Mouse (Mus musculus): ENCODE data around the gene Tmem79. TPM values are rescaled to one million over a fixed set of nuclear protein-coding genes. Genes with fewer than 3 reads are reported as not detected.
A peak's percentile ranks its signal among the peaks of the same experiment; 100 is the strongest.
"Not testable (repeated sequence)": the region's sequence is repeated elsewhere in the genome, so short reads cannot be mapped to it uniquely, and the experiment has no call there.

The Tmem79 gene
- total RNA-seq, 2 experiments from 2014 or later = 1.8 to 2.2 TPM

- intact Hi-C loops (cut with DNase I) = no loop called here
- DNase-seq (ENCODE audit: low spot score) = no peak
These were observed 23.6 kb upstream of the Tmem79 start for GRCm38 (mm10) chr3:88359584-88359983.

GRCm38 (mm10) chr3:88354396-88355165 is 18.6 kb upstream of the Tmem79 start:
- DNase-seq (ENCODE audit: low spot score) = no peak

GRCm38 (mm10) chr3:88352907-88353306 is 17.0 kb upstream of the Tmem79 start:
- DNase-seq (ENCODE audit: low spot score) = no peak
- intact Hi-C loops (cut with DNase I) = no loop called here

More at GRCm38 (mm10) chr3:88354396-88355165, 18.6 kb upstream of the Tmem79 start:
- intact Hi-C loops (cut with DNase I) = no loop called here

- intact Hi-C loops (cut with DNase I) = no loop called here
- no peak for DNase-seq (ENCODE audit: low spot score)
These were observed 14.8 kb upstream of the Tmem79 start for GRCm38 (mm10) chr3:88350732-88351131.

DNA sequence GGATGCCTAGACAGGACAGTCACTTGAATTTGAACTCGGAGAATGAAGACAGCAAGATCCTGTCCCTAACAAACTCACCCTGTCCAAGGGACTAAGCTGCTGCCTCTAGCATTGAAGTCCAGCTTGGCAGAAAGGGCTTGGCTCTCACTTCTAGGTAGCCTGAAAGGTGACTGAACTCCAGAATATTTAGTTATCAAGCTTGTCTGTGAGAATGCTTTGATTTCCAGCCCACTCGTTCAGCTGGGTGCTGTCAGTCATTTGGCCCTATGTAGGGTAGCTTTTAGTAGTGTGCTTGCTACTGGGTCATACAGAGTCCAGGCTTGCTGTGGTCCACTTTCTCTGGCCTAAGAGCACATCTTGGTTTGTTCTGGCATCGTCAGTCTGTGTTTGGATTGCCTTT is 3.1 kb upstream of the Tmem79 start:
- DNase-seq (ENCODE audit: low spot score) = no peak
- intact Hi-C loops (cut with DNase I) = no loop called here

DNA sequence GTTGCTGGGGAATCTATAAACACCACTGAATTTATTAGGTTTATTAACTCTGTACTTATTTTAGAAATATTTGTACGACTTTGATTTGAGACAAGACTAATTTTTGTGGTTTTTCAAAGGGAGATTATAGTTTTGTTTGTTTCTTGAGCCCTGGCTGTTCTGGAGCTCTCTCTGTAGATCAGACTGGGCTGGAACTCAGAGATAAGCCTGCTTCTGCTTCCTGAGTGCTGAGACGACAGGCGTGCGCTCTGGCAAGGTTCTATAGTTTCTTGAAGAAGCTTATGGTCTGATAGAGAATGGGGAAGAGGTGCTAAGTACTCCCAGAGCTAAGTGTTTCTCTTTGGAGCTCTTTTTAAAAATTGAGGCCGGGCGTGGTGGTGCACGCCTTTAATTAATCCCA is 2.4 kb upstream of the Tmem79 start:
- no peak for DNase-seq (ENCODE audit: low spot score)
- intact Hi-C loops (cut with DNase I) = no loop called here

- intact Hi-C loops (cut with DNase I) = no loop called here
- no peak for DNase-seq (ENCODE audit: low spot score)
These were observed 1.5 kb upstream of the Tmem79 start for GRCm38 (mm10) chr3:88337367-88338020.

DNA sequence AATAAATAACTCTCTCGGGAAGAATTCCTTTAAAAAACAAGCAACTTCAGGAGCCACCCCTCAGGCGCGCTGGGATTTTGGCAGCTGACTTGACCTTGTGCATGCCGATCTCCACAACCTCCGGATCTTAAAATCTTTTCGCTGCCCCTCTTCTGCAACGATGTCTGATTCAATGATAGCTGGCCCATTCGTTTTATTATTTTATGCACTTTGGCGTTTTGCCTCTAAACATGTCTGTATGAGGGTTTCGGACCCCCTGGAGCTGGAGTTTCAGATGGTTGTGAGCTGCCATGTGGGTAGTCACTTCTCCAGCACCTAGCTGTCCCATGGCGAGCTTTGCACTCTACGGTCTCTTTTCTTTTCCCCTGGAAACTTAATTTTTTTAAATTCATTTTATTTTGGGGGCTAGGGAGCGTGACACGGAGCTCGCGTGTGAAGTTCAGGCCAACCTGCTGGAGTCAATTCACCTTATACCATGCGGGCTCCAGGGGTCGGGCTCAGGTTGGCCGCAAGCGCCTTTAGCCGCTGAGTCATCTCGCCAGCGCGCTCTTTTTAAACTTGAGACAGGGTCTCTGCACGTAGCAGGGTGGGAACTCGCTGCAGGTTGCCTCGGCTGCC is 403 bp downstream of the Tmem79 start:
- intact Hi-C loops (cut with DNase I) = no loop called here
- no peak for DNase-seq (ENCODE audit: low spot score)

- intact Hi-C loops (cut with DNase I) = no loop called here
- no peak for DNase-seq (ENCODE audit: low spot score)
These were observed 979 bp downstream of the Tmem79 start for GRCm38 (mm10) chr3:88334902-88335435.

DNA sequence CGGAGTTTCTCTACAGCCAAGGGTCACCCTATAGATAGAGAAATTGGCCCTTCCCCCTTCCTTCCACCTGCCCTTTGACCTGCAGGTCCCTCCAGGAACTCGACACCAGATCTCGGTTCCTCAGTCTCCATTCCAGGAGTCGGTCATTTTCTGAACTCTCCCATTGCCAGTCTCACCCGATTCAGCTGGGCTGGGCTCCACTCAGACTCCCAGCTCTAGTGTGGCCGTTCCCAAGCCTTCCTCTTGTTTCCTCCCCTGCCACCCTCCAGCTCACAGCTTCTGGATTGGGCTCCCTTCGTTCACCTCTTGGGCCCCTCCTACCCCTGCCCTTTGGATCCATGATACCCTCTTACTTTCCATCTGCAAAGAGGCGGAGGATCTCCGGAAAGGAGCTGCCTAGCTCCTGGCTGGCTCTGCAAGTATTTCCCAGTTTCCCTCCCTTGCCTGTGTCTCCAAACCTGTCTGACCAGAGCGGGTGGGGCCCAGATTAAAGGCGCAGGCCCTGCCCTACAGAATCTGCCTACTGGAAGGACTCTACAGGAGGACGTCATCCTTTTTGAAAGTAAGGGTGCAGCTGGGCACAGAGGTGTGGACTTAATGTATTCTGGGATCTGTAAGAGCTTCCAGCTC is 1.8 kb downstream of the Tmem79 start:
- intact Hi-C loops (cut with DNase I) = no loop called here
- DNase-seq (ENCODE audit: low spot score) = no peak

DNA sequence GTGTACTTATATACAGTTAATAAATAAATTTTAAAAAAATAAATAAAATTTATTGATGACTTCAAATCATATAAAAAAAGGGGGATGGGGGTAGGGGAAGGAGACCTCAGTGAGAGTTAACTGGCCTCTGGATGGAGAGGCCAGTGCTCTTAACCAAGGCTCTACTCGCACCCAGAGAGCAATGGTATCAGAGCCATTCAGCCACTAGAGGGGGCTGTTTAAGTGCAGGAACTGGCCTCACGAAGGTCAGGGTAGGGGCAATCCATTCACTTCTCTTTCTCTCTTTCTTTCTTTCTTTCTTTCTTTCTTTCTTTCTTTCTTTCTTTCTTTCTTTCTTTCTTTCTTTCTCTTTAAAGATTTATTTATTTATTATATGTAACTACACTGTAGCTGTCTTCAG is 4.7 kb downstream of the Tmem79 start:
- DNase-seq (ENCODE audit: low spot score) = no peak
- intact Hi-C loops (cut with DNase I) = no loop called here

DNA sequence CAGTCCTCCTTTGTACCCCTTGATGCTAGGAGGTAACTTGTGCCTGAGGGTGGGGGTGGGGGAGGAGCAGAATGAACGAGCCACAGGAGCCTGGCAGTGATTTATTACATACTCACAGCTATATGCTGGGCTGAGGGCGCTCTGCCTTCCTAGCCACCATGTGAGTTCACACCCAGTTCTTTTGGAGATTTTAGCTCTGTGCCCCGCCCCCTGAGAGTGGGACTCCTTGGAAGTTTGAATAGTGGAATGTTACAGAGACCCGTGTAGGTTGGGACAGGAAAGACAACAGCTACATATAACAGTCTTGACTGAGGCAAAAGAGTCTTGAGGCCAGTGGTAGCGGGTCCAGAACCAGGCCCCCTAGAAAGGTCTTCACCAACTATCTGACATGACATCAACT is 7.0 kb downstream of the Tmem79 start:
- DNase-seq (ENCODE audit: low spot score) = no peak
- intact Hi-C loops (cut with DNase I) = no loop called here

- intact Hi-C loops (cut with DNase I) = no loop called here
- peak; percentile 29 for DNase-seq (ENCODE audit: low spot score)
These were observed 11.0 kb downstream of the Tmem79 start, which contains the start of gene Glmp for GRCm38 (mm10) chr3:88324951-88325405. TSS of gene Glmp (plus strand) at chr3:88325023.

DNA sequence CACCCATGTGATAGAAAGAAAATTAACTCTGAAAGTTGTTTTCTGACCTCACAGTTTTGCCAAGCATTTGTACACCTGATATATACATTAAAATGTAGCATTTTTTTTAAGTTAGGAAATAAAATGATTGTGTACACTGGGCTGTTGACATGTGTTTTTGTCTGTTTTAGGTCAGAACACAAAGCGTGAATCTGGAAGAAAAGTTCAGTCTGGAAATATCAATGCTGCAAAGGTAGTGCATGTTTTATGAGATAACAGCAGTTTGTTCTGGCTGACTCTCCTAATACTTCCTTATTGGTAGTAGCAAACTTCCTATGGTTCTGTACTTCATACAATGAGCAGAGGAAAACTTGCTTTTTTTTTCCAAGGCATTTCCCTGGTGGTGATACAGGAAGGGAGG is 36.8 kb downstream of the Tmem79 start:
- DNase-seq (ENCODE audit: low spot score) = no peak
- intact Hi-C loops (cut with DNase I) = no loop called here

DNA sequence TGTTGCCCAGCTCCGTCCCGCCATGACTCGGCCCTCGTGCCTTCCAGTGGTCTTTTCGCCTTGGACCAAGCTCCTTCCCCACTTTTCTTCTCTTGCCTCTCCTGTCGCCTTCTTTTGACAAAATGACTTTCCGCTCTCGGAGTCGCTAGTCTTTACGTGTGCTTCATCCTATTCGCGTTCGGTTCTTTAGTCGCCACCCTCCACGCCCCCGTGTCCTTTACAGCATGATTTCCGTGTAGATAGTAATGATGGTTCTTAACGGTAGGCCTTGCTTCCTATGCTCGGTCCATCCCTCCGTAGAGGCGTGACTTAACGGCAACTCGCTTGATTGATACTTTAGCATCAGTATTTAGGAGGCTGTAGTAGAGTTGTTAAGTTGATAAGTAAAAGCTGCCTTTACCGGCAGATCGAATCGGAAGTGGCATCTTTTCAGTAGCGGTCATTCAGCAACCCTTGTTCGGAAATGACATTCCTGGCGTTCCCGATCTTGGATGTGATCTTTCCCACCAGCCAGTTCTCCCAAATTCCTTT is 38.6 kb downstream of the Tmem79 start:
- no peak for DNase-seq (ENCODE audit: low spot score)

DNA sequence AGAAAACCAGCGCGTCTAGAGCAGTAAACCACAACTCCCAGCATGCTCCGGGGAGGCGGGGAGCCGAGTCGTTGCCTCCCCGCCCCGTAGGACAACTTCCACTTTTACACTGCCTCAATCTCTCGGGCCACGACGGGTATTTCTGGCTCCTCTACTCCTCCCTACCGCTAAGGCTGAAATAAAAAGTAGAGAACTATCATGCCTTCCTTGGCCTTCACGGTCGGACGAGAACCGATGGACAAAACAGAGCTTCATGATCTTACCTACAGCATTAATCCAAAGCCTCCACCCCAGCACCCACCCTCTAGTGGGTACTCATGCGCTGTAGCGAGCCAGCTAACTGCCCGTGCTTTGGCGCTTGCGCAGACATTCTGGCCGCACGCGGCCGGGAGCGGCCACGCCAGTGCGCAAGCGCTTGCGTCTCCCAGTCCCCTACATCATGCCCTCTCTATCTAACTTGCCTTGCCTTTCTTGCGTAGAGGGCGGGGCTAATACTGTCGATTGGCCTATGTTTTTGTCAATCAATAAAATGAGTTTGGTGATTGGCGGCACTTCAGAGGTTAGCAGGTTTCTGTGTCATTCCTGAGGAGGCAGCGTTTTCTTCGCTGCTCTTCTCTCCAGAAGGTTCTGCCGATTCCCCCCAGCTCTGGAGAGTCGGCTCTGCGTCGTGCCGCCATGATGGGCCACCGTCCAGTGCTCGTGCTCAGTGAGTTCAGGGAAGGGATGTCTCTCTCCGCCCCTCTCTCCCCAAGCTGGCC is 39.2 kb downstream of the Tmem79 start, which contains the start of the genes Tsacc and Cct3:
Gene Tsacc, minus strand, starts transcription at position 439 of the 758 bp plus-strand sequence.
Gene Cct3, plus strand, starts transcription at position 556 of the 758 bp plus-strand sequence.
- DNase-seq (ENCODE audit: low spot score) = peak; percentile 94
- intact Hi-C loops (cut with DNase I) = no loop called here

More for the DNA sequence above, 38.6 kb downstream of the Tmem79 start:
- intact Hi-C loops (cut with DNase I) = no loop called here

DNA sequence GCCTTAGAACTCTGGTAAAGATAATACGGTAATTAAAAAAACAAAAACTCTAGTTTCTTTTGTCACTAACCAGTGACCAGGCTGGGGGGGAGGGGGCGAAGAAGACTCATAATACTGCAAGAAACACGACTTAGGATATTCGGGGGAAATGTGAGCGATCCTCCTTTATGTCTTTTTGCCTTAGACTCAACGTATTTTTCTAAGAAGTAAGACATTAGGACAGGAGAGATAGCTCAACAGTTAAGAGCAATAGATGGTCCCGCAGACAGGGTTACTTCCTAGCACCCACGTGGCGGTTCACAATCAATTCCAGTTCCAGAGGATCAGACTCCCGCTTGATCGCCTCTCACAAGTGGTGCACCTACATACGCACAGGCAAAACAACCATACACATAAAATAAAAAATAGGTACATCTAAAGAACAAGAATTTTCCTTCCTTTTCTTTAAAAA is 39.8 kb downstream of the Tmem79 start:
- intact Hi-C loops (cut with DNase I) = no loop called here
- DNase-seq (ENCODE audit: low spot score) = no peak

GRCm38 (mm10) chr3:88295272-88295671 is 40.7 kb downstream of the Tmem79 start:
- intact Hi-C loops (cut with DNase I); DNase-seq (ENCODE audit: low spot score): not testable (repeated sequence)

GRCm38 (mm10) chr3:88291970-88292369 is 44.0 kb downstream of the Tmem79 start:
- intact Hi-C loops (cut with DNase I) = no loop called here
- DNase-seq (ENCODE audit: low spot score) = no peak
